Mouse (Mus musculus) kidney, adult 2 months (tissue): Measurements from ENCODE around the gene Nod1. TPM values are rescaled to one million over a fixed set of nuclear protein-coding genes. Genes with fewer than 3 reads are reported as not detected.

ENCODE experiments used
- DNase-seq: peaks from one replicate; pipeline ENCODE4 v3.0.0; 2021
- H3K27ac ChIP-seq: fragments of 200-500 bp; 2 replicates; pipeline ENCODE4 v1.5.1; 2012; ENCODE audit warnings: low read depth, low read length, control low read depth, inconsistent platforms; ENCODE audit not compliant: insufficient read depth
- H3K27me3 ChIP-seq: fragments of 200-500 bp; replicated peaks from 2 replicates; pipeline ENCODE4 v1.6.1; 2012; ENCODE audit warnings: mild to moderate bottlenecking, moderate library complexity, low read length, inconsistent platforms; ENCODE audit not compliant: control insufficient read depth, insufficient read depth
- H3K36me3 ChIP-seq: fragments of 200-500 bp; 2 replicates; pipeline ENCODE4 v1.6.1; 2012; ENCODE audit warnings: mild to moderate bottlenecking, moderate library complexity, low read length, inconsistent platforms; ENCODE audit not compliant: control insufficient read depth, insufficient read depth
- H3K4me1 ChIP-seq: fragments of 200-500 bp; 2 replicates; pipeline ENCODE4 v1.6.1; 2011; ENCODE audit warnings: low read length; ENCODE audit not compliant: control insufficient read depth, insufficient read depth
- H3K4me3 ChIP-seq: fragments of 200-500 bp; 2 replicates; pipeline ENCODE4 v1.5.1; 2011; ENCODE audit warnings: mild to moderate bottlenecking, low read depth, low read length, control low read depth; ENCODE audit not compliant: insufficient read depth
- CTCF ChIP-seq: fragments of 200-500 bp; conservative IDR thresholded peaks from 2 replicates; pipeline ENCODE4 v1.5.1; 2011; ENCODE audit warnings: low read depth, mild to moderate bottlenecking, control low read depth, low read length, moderate library complexity, mixed read lengths; ENCODE audit not compliant: insufficient read depth, insufficient read length
- POLR2A ChIP-seq: fragments of 200-500 bp; IDR thresholded peaks from one replicate; pipeline ENCODE4 v1.6.1; 2011; ENCODE audit warnings: low read depth, low read length, control low read depth
- WGBS: fragments of 180-500 bp; shearing (Covaris S2); methylation state at CpG from one replicate; pipeline ENCODE4 v1.1.7; 2018; 5-methylcytosine and 5-hydroxymethylcytosine counted together
- polyA plus RNA-seq: library from polyadenylated mRNA; depleted of rRNA; stranded (reverse); fragments of >200 nt; gene quantifications from 2 replicates; pipeline ENCODE4 v1.2.3, GENCODE M21; 2012

Gene Nod1
- polyA plus RNA-seq, 1 experiment, result 14.0 TPM

DNA sequence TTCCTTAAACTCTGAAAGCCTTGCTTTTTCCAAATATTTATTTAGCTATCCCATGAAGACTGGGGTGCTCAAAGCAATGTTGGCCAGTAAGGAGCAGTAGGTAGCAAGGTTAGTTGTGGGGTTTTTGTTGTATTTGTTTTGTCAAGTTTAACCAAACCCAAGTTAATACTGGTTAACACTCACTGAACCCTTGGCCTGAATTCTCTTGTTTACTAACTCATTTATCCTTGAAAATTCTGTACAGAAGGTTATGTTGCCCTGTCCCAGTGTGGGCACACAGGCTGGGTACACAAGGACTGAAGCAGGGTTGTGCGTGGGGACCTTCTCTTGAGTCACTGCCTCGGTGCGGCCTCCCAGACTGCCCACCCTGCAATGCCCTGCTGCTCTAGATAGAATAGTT lies 23.9 kb upstream of the Nod1 start:
- H3K4me1 ChIP-seq, result peaks cover 7% of the 10 kb centered on the region; the same call in 1 of the 2 replicates
- H3K36me3 ChIP-seq, result no peaks in the 10 kb centered on the region
- 62% methylated on average over 3 of the region's 3 CpGs for WGBS
- no peaks in the 10 kb centered on the region for H3K27me3 ChIP-seq
- no peak overlapping the region for H3K4me3 ChIP-seq
- H3K27ac ChIP-seq, result peak overlapping the region; percentile 62; the same call in 1 of the 2 replicates
- TF ChIP-seq CTCF (no peak), POLR2A (no peak)
- DNase-seq, result peak; percentile 67

DNA sequence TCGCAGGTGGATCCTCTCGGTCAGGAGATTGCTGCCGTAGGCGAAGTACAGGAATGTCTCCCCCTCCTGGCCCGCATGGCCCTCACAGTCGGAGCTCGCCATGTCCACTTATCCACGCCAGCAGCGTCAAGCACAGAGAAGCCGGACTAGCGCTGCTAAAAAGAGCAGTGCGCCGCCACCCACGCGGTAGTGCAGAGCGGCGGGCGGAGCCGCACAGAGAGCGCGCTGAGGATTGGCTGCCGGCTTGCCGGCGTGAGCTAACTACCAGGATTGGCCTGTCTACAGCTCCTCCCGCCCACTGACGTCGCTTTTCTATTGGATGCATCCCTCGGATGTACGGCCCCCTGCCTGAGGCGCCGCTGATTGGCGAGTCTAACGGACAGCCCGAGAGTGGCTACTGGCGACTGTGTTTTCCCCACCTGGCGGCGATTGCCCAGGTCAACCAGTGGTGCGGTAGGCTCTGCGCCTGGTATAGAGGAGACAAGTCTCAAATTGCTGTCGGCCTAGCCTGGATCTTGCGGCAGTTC lies 20.4 kb upstream of the Nod1 start, which contains the start of gene Ggct:
Ggct (minus strand) TSS at position 217 of the 527 bp plus-strand sequence.
- Histone ChIP-seq H3K27ac (peak within 1 kb of the TSS; percentile 82), H3K4me3 (peak within 1 kb of the TSS; percentile 57), H3K36me3 (no peaks in the 10 kb centered on the region; the same call in 1 of the 2 replicates), H3K27me3 (no peaks in the 10 kb centered on the region), H3K4me1 (peaks cover 7% of the 10 kb centered on the region; the same call in 1 of the 2 replicates)
- WGBS, result under 1% methylated on average over 41 of the region's 41 CpGs
- DNase-seq, result peak; percentile 99
- peak; percentile 78 for TF ChIP-seq CTCF
- TF ChIP-seq POLR2A, result peak; percentile 95

DNA sequence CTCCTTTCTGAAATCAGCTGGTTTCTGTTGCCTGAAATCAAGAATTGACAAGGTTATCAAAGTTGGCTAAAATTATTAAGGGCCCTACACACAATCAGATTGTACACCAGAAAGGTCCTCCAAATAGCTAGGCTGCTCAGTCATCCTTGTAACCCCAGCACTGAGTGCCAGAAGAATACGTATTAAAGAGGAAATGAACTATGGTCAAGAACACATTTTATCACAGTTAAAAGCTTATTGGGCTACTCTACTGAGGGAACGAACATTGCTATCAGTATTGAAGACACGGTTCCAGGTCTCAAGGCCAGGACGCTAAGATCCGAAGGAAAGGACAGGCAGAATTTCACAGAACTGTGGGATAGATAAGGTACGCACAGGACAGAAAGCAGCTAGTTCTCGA lies 19.7 kb upstream of the Nod1 start:
- WGBS, result 2% methylated on average over 7 of the region's 7 CpGs

DNA sequence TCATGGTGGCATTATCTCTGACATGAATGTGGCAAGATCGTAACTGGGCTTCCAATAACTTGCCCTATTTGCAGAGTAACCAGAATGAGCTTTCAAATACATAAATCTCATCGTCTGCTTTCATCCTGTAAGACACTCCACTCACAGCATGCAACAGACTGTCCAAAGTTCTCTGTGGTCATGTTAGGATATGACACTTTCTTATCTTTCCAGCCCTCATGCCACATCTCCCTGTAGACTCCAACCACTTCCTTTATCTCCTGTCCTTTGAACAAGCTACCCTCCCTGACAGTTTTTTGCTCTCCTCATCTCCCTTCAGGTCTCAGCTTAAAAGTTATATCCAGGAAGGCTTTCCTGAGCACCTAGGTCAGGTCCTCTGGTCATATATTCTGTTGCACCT lies 18.8 kb upstream of the Nod1 start:
- H3K4me3 ChIP-seq, result no peak overlapping the region
- H3K36me3 ChIP-seq, result peaks cover 2% of the 10 kb centered on the region; the same call in 1 of the 2 replicates
- 73% methylated on average over 2 of the region's 2 CpGs for WGBS
- DNase-seq, result no peak
- peaks cover 2% of the 10 kb centered on the region; the same call in 1 of the 2 replicates for H3K4me1 ChIP-seq
- H3K27me3 ChIP-seq, result no peaks in the 10 kb centered on the region
- no peak for TF ChIP-seq POLR2A
- TF ChIP-seq CTCF, result no peak
- H3K27ac ChIP-seq, result no peak overlapping the region

More for the DNA sequence above, 19.7 kb upstream of the Nod1 start:
- Histone ChIP-seq H3K27ac (peak overlapping the region; percentile 60), H3K4me3 (peak overlapping the region; percentile 57), H3K27me3 (no peaks in the 10 kb centered on the region), H3K4me1 (peaks cover 5% of the 10 kb centered on the region; the same call in 1 of the 2 replicates), H3K36me3 (no peaks in the 10 kb centered on the region; the same call in 1 of the 2 replicates)
- peak; percentile 52 for DNase-seq
- TF ChIP-seq CTCF, result no peak
- no peak for TF ChIP-seq POLR2A

DNA sequence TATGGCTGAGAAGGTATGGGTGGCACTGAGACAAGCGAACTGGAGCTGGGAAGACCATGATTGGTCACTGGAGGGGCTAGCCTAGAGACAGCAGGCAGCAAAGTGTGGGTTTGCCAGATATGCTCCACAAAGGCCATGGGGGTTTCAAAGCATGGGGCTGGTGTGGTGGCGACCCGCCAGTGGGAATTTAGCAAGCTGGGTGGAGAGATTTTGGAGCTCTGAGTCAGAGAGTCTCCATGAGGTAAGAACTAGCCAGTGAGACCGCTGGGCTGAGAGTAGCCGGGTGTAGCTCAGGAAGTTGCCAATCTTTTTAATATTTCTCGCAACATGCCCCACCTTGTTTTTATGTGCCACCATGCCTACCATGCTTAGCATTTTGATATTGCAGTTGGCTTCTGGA lies 15.7 kb upstream of the Nod1 start:
- DNase-seq, result no peak
- Histone ChIP-seq H3K4me1 (peaks cover under 1% of the 10 kb centered on the region; the same call in 1 of the 2 replicates), H3K27me3 (no peaks in the 10 kb centered on the region), H3K27ac (no peak overlapping the region), H3K36me3 (peaks cover 6% of the 10 kb centered on the region; the same call in 1 of the 2 replicates), H3K4me3 (no peak overlapping the region)
- TF ChIP-seq POLR2A (no peak), CTCF (no peak)
- WGBS, result 93% methylated on average over 6 of the region's 6 CpGs

DNA sequence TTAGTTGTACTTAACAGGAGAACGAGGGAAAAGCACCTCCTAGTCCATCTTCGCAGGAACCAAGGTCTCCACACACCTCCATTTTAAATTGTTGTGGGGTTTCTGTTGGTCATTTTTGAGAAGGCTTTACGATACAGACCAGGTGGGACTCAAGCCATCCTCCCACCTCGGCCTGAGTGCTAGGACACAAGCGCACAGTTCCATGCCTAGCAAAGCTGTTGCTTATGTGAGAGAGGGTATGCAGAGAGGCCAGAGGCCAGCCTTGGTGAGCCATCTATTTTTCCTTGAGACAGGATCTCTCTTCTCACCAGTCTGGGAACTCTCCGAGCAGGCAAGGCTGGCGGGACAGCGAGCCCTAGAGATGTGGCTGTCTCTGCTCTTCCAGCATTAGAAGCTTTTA lies 11.7 kb upstream of the Nod1 start:
- TF ChIP-seq POLR2A, result no peak
- no peak for TF ChIP-seq CTCF
- no peak for DNase-seq
- Histone ChIP-seq H3K4me1 (no peaks in the 10 kb centered on the region), H3K27ac (no peak overlapping the region), H3K36me3 (peaks cover 6% of the 10 kb centered on the region; the same call in 1 of the 2 replicates), H3K4me3 (no peak overlapping the region), H3K27me3 (no peaks in the 10 kb centered on the region)
- 96% methylated on average over 8 of the region's 8 CpGs for WGBS

DNA sequence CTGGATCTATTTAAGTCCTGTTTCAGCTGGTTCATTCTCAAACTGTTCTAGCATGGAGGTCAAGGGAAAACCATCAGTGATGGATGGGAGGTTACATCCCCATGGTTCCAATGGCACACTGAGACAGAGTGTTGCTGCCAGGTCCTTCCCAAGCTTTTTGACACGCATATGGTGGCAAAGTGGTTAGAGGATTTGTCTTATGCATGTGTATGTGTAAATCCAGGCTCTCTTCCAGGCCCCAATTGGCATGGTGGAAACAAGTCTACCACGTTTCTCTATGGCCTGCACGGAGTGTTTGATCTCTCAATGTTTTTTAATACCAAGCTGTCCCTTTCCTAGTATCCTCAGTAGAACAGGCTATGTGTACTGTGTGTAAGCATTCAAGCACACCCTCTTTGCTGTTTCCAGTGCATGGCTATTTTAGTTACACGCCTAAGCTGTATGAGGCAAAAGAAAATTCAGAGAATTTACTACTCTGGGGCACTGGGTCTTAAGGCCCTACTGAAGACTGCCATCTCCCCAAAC lies 11.2 kb upstream of the Nod1 start:
- WGBS, result 99% methylated on average over 4 of the region's 4 CpGs
- Histone ChIP-seq H3K4me1 (no peaks in the 10 kb centered on the region), H3K27me3 (no peaks in the 10 kb centered on the region), H3K36me3 (peaks cover 6% of the 10 kb centered on the region; the same call in 1 of the 2 replicates), H3K4me3 (no peak overlapping the region), H3K27ac (no peak overlapping the region)
- DNase-seq, result no peak
- TF ChIP-seq CTCF (no peak), POLR2A (no peak)
